Mouse (Mus musculus) forebrain, embryonic 14.5 days (tissue): ENCODE measurements at regions not wholly inside any gene's neighbourhood (a gene's known extent, or its start where the extent isn't known, plus 50 kb on each side); places are given as distances from the start of the nearest gene placed in this dataset.

Experiments used
- ATAC-seq: fragments of 200-750 bp; cut with Nextera tagmentation; 2 replicates; pipeline ENCODE4 v1.8.0; 2017; ENCODE audit warnings: mild to moderate bottlenecking, moderate library complexity
- DNase-seq: peaks from one replicate; pipeline ENCODE4 v3.0.0-alpha.2; 2015; ENCODE audit warnings: low spot score
- H3K27ac ChIP-seq: fragments of 300-500 bp; sonication (generic); 2 replicates; pipeline ENCODE4 v1.5.1; 2014; ENCODE audit warnings: low read depth, mild to moderate bottlenecking, control low read depth, low read length, moderate library complexity
- H3K27me3 ChIP-seq: fragments of 300-500 bp; sonication (generic); replicated peaks from 2 replicates; pipeline ENCODE4 v1.6.1; 2014; ENCODE audit warnings: low read length, control low read depth, mixed read lengths; ENCODE audit not compliant: control insufficient read depth, insufficient read depth
- H3K36me3 ChIP-seq: fragments of 300-500 bp; sonication (generic); 2 replicates; pipeline ENCODE4 v1.6.1; 2014; ENCODE audit warnings: low read length, control low read depth; ENCODE audit not compliant: control insufficient read depth, insufficient read depth
- H3K4me1 ChIP-seq: fragments of 300-500 bp; sonication (generic); 2 replicates; pipeline ENCODE4 v1.6.1; 2014; ENCODE audit warnings: antibody characterized with exemption, low read length, control low read depth; ENCODE audit not compliant: control insufficient read depth, insufficient read depth
- H3K4me2 ChIP-seq: fragments of 300-500 bp; sonication (generic); 2 replicates; pipeline ENCODE4 v1.6.1; 2014; ENCODE audit warnings: mild to moderate bottlenecking, control low read depth, low read length
- H3K4me3 ChIP-seq: fragments of 300-500 bp; sonication (generic); 2 replicates; pipeline ENCODE4 v1.5.1; 2014; ENCODE audit warnings: low read depth, low read length, control low read depth
- H3K9ac ChIP-seq: fragments of 300-500 bp; sonication (generic); 2 replicates; pipeline ENCODE4 v1.6.1; 2014; ENCODE audit warnings: mild to moderate bottlenecking, low read length, control low read depth, moderate library complexity
- H3K9me3 ChIP-seq: fragments of 300-500 bp; sonication (generic); replicated peaks from 2 replicates; pipeline ENCODE4 v1.6.1; 2016; ENCODE audit warnings: low read length, control low read depth, mixed read lengths; ENCODE audit not compliant: control insufficient read depth
- WGBS: fragments of 180-500 bp; shearing (Covaris S2); extraction: QIAGEN DNeasy Blood & Tissue Kit; methylation state at CpG from one replicate; pipeline ENCODE4 v1.1.7; 2014; 5-methylcytosine and 5-hydroxymethylcytosine counted together

- Histone ChIP-seq H3K27me3 (no peaks in the 10 kb centered on the region), H3K36me3 (no peaks in the 10 kb centered on the region), H3K9me3 (no peaks in the 10 kb centered on the region), H3K4me1 (no peaks in the 10 kb centered on the region), H3K27ac (no peak overlapping the region), H3K4me2 (no peak overlapping the region), H3K4me3 (no peak overlapping the region), H3K9ac (no peak overlapping the region)
- ATAC-seq (no peak), DNase-seq (peak; percentile 41)
- WGBS, result 40% methylated on average over 2 of the region's 2 CpGs
These were observed 335.4 kb upstream of the Rag2 start for GRCm38 (mm10) chr2:101289168-101289567.

GRCm38 (mm10) chr2:101290738-101291137, 333.8 kb upstream of the Rag2 start:
- H3K4me3 ChIP-seq, result no peak overlapping the region
- no peak overlapping the region for H3K27ac ChIP-seq
- H3K4me1 ChIP-seq, result no peaks in the 10 kb centered on the region; the same call in 1 of the 2 replicates
- 93% methylated on average over 4 of the region's 4 CpGs for WGBS
- no peaks in the 10 kb centered on the region for H3K9me3 ChIP-seq
- no peaks in the 10 kb centered on the region for H3K27me3 ChIP-seq
- no peaks in the 10 kb centered on the region for H3K36me3 ChIP-seq
- DNase-seq (no peak), ATAC-seq (no peak)
- no peak overlapping the region for H3K4me2 ChIP-seq
- H3K9ac ChIP-seq, result no peak overlapping the region

GRCm38 (mm10) chr2:101295678-101296368, 328.7 kb upstream of the Rag2 start:
- ATAC-seq (peak; percentile 49), DNase-seq (peak; percentile 64)
- H3K4me2 ChIP-seq, result peak overlapping the region; percentile 33
- no peak overlapping the region for H3K4me3 ChIP-seq
- H3K9ac ChIP-seq, result 0 out of 2 replicates have a peak overlapping the region, but pooled peaks have one; percentile 7
- no peaks in the 10 kb centered on the region; the same call in 1 of the 2 replicates for H3K9me3 ChIP-seq
- H3K36me3 ChIP-seq, result no peaks in the 10 kb centered on the region
- 17% methylated on average over 10 of the region's 10 CpGs for WGBS
- H3K4me1 ChIP-seq, result peaks cover 7% of the 10 kb centered on the region; the same call in 1 of the 2 replicates
- 0 out of 2 replicates have a peak overlapping the region, but pooled peaks have one; percentile 16 for H3K27ac ChIP-seq
- H3K27me3 ChIP-seq, result no peaks in the 10 kb centered on the region

GRCm38 (mm10) chr2:101296369-101296682, 328.2 kb upstream of the Rag2 start:
- Histone ChIP-seq H3K4me3 (no peak overlapping the region), H3K4me1 (peaks cover 7% of the 10 kb centered on the region; the same call in 1 of the 2 replicates), H3K9me3 (no peaks in the 10 kb centered on the region; the same call in 1 of the 2 replicates), H3K27me3 (no peaks in the 10 kb centered on the region), H3K36me3 (no peaks in the 10 kb centered on the region), H3K4me2 (no peak overlapping the region), H3K9ac (no peak overlapping the region), H3K27ac (0 out of 2 replicates have a peak overlapping the region, but pooled peaks have one; percentile 9)
- DNase-seq (peak; percentile 61), ATAC-seq (peak; percentile 64)
- whole genome bisulfite sequencing, result 6% methylated on average over 3 of the region's 3 CpGs

- Histone ChIP-seq H3K27ac (0 out of 2 replicates have a peak overlapping the region, but pooled peaks have one; percentile 9), H3K36me3 (no peaks in the 10 kb centered on the region), H3K9ac (no peak overlapping the region), H3K4me3 (no peak overlapping the region), H3K27me3 (no peaks in the 10 kb centered on the region), H3K4me1 (peaks cover 7% of the 10 kb centered on the region; the same call in 1 of the 2 replicates), H3K9me3 (no peaks in the 10 kb centered on the region; the same call in 1 of the 2 replicates), H3K4me2 (no peak overlapping the region)
- DNase-seq (peak; percentile 70), ATAC-seq (peak; percentile 82)
These were observed 327.7 kb upstream of the Rag2 start for GRCm38 (mm10) chr2:101296778-101297177.

- no peak overlapping the region for H3K4me2 ChIP-seq
- no peak overlapping the region for H3K9ac ChIP-seq
- no peak overlapping the region for H3K4me3 ChIP-seq
- no peak for DNase-seq
- ATAC-seq, result no peak
- H3K36me3 ChIP-seq, result no peaks in the 10 kb centered on the region
- H3K27me3 ChIP-seq, result no peaks in the 10 kb centered on the region
- peaks cover 7% of the 10 kb centered on the region; the same call in 1 of the 2 replicates for H3K4me1 ChIP-seq
- no peak overlapping the region for H3K27ac ChIP-seq
- 94% methylated on average over 2 of the region's 2 CpGs for WGBS
- no peaks in the 10 kb centered on the region; the same call in 1 of the 2 replicates for H3K9me3 ChIP-seq
These were observed 325.4 kb upstream of the Rag2 start for GRCm38 (mm10) chr2:101299126-101299525.

- H3K4me3 ChIP-seq, result no peak overlapping the region
- no peaks in the 10 kb centered on the region for H3K27me3 ChIP-seq
- DNase-seq (no peak), ATAC-seq (no peak)
- H3K27ac ChIP-seq, result no peak overlapping the region
- H3K4me1 ChIP-seq, result peaks cover 7% of the 10 kb centered on the region; the same call in 1 of the 2 replicates
- H3K9me3 ChIP-seq, result no peaks in the 10 kb centered on the region; the same call in 1 of the 2 replicates
- H3K4me2 ChIP-seq, result no peak overlapping the region
- H3K36me3 ChIP-seq, result no peaks in the 10 kb centered on the region
- no peak overlapping the region for H3K9ac ChIP-seq
These were observed 324.4 kb upstream of the Rag2 start for GRCm38 (mm10) chr2:101300106-101300505.

- 94% methylated on average over 3 of the region's 3 CpGs for WGBS
- DNase-seq (no peak), ATAC-seq (no peak)
- no peaks in the 10 kb centered on the region for H3K4me1 ChIP-seq
- H3K4me3 ChIP-seq, result no peak overlapping the region
- H3K9me3 ChIP-seq, result no peaks in the 10 kb centered on the region
- no peaks in the 10 kb centered on the region for H3K36me3 ChIP-seq
- no peak overlapping the region for H3K4me2 ChIP-seq
- H3K9ac ChIP-seq, result no peak overlapping the region
- no peak overlapping the region for H3K27ac ChIP-seq
- no peaks in the 10 kb centered on the region for H3K27me3 ChIP-seq
These were observed 303.1 kb upstream of the Rag2 start for GRCm38 (mm10) chr2:101321286-101321914.

GRCm38 (mm10) chr2:101356709-101357108, 267.8 kb upstream of the Rag2 start:
- 43% methylated on average over 1 of the region's 1 CpGs for WGBS
- no peak overlapping the region for H3K4me2 ChIP-seq
- no peaks in the 10 kb centered on the region for H3K9me3 ChIP-seq

More at GRCm38 (mm10) chr2:101356709-101357108, 267.8 kb upstream of the Rag2 start:
- DNase-seq (no peak), ATAC-seq (no peak)
- Histone ChIP-seq H3K4me1 (no peaks in the 10 kb centered on the region), H3K9ac (no peak overlapping the region), H3K27me3 (no peaks in the 10 kb centered on the region), H3K36me3 (no peaks in the 10 kb centered on the region), H3K4me3 (no peak overlapping the region), H3K27ac (no peak overlapping the region)
